14 mouse cellular contexts compared by ENCODE assay signal in the genomic region with DNA sequence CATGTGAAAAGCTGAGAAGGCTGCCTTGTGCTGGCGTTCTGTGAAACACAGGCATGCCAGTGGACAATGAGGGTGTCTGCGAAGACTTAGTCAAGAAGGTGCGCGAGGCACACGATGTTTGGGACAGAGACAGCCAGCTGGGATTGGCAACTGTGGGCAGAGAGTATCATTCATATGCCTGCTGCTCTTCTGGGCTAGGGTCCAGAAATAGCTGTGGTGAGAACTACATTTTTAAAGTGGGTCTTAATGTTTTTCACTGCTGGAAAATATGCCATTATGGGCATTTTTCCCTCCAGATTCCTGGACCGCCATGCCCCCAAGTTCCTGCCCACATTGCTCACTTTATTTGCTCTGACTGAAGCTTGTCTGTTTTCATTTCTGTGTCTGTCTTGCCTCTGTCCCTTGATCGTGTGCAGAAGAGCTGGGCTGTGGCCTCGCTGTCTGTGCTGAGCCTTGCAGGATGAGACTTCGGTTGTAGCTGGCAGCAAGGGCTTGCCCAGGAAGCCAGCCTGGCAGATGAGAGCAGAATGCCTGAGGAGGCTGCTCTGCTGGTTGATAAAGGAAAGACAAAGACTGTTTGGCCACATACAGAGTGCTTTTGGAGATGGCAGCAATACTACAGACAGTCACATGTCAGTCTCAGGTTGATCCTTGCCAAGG. TPM values are rescaled to one million over a fixed set of nuclear protein-coding genes. Genes with fewer than 3 reads are reported as not detected.
DNase-seq lines count a peak whose midpoint lies in the region; ATAC-seq lines count a peak whose summit lies in the region.
"Had no signal": no experiment of that assay in that cellular context is flagged by ENCODE, and none has a peak within 500 bp of the region (broad histone marks: within the 10 kb centered on the region; RNA-seq: fewer than 3 reads in every experiment).

No protein-coding gene starts in this region.

- DNase-seq in forebrain, embryonic 14.5 days (ENCODE audit: low spot score): peak; percentile 46
- DNase-seq in right cerebral cortex, adult 18-20 months: peak; percentile 66
- DNase-seq in right cerebral cortex, postnatal 4 days: no peak
- DNase-seq in left cerebral cortex, postnatal 14 days (ENCODE audit: low spot score in 2 of 2): peak; percentile 48 to 70
- DNase-seq in telencephalon, adult 2 months (ENCODE audit: low read depth, low spot score): peak; percentile 64
- DNase-seq in urinary bladder, postnatal 25 days (ENCODE audit: low spot score): no peak
- DNase-seq in gastrocnemius, postnatal 10 days: no peak
- DNase-seq: heart, postnatal 14 days had no signal

- H3K9ac ChIP-seq in forebrain, embryonic 14.5 days (ENCODE audit: low read length): no peak overlapping the region
- no peak overlapping the region for H3K9ac ChIP-seq in forebrain, embryonic 16.5 days (replicated peaks; ENCODE audit: low read depth, low read length)
- H3K9ac ChIP-seq: neural tube, embryonic 15.5 days had no signal

- H3K27me3 ChIP-seq in forebrain, embryonic 14.5 days (replicated peaks; ENCODE audit: control insufficient read depth, insufficient read depth, low read length): no peaks in the 10 kb centered on the region
- no peaks in the 10 kb centered on the region for H3K27me3 ChIP-seq in forebrain, embryonic 16.5 days (replicated peaks; ENCODE audit: control insufficient read depth, insufficient read depth, low read length)
- H3K27me3 ChIP-seq: neural tube, embryonic 15.5 days had no signal

- H3K36me3 ChIP-seq in forebrain, embryonic 14.5 days (ENCODE audit: control insufficient read depth, insufficient read depth, low read length): no peaks in the 10 kb centered on the region
- H3K36me3 ChIP-seq in forebrain, embryonic 16.5 days (ENCODE audit: control insufficient read depth, insufficient read depth): no peaks in the 10 kb centered on the region
- H3K36me3 ChIP-seq: neural tube, embryonic 15.5 days had no signal

- H3K9me3 ChIP-seq in forebrain, embryonic 14.5 days (replicated peaks; ENCODE audit: control insufficient read depth, low read length): no peaks in the 10 kb centered on the region
- no peaks in the 10 kb centered on the region for H3K9me3 ChIP-seq in forebrain, embryonic 16.5 days (ENCODE audit: control insufficient read depth, low read length)
- H3K9me3 ChIP-seq: neural tube, embryonic 15.5 days had no signal

- ATAC-seq in forebrain, embryonic 14.5 days: no peak
- no peak for ATAC-seq in forebrain, embryonic 16.5 days

- 79% methylated on average over 9 of the region's 9 CpGs for WGBS in forebrain, embryonic 14.5 days
- 56% methylated on average over 9 of the region's 9 CpGs for WGBS in forebrain, embryonic 16.5 days

- H3K27ac ChIP-seq in forebrain, embryonic 14.5 days (ENCODE audit: low read depth, low read length): no peak overlapping the region
- no peak overlapping the region for H3K27ac ChIP-seq in forebrain, embryonic 16.5 days (ENCODE audit: low read length)
- H3K27ac ChIP-seq: kidney, postnatal 0 days; macrophage; neural tube, embryonic 15.5 days had no signal

- intact Hi-C loops in left cerebral cortex, postnatal 14 days (cut with DNase I): loop anchor here (10.0 kb wide), 1 partner anchor 104 kb away; no protein-coding TSS in a partner anchor

- no peak overlapping the region for H3K4me3 ChIP-seq in forebrain, embryonic 14.5 days (ENCODE audit: low read depth, low read length)
- no peak overlapping the region for H3K4me3 ChIP-seq in forebrain, embryonic 16.5 days (replicated peaks; ENCODE audit: low read length)
- H3K4me3 ChIP-seq: neural tube, embryonic 15.5 days had no signal

- H3K4me2 ChIP-seq in forebrain, embryonic 14.5 days (ENCODE audit: low read length): no peak overlapping the region
- no peak overlapping the region for H3K4me2 ChIP-seq in forebrain, embryonic 16.5 days (ENCODE audit: low read length)
- H3K4me2 ChIP-seq: neural tube, embryonic 15.5 days had no signal

- H3K4me1 ChIP-seq in forebrain, embryonic 14.5 days (ENCODE audit: control insufficient read depth, insufficient read depth, low read length): no peaks in the 10 kb centered on the region
- peaks cover 7% of the 10 kb centered on the region; the same call in 1 of the 2 replicates for H3K4me1 ChIP-seq in forebrain, embryonic 16.5 days (replicated peaks; ENCODE audit: control insufficient read depth, insufficient read depth, low read length)
- H3K4me1 ChIP-seq: neural tube, embryonic 15.5 days had no signal

RNA-seq across cellular contexts. Expression of a gene that starts 42.0 kb away (rescaled TPM):
- polyA plus RNA-seq in forebrain, embryonic 14.5 days (2014; fragmentation: Nextera tagmentation; extraction: Ambion mirVana): 0.37 and 0.41 TPM in 2 replicates
- polyA plus RNA-seq in forebrain, embryonic 16.5 days (2015; fragmentation: Nextera tagmentation; extraction: Ambion mirVana): 0.29 and 0.60 TPM in 2 replicates
- 1 to 10 TPM; 4.1 to 4.9 TPM for total RNA-seq in left cerebral cortex, postnatal 14 days (2021)
- total RNA-seq in gastrocnemius, postnatal 10 days (2021): 1 to 10 TPM; 2.7 to 2.8 TPM
- total RNA-seq: granulocyte monocyte progenitor cell, adult 5-6 weeks; MEL had no signal
- polyA plus RNA-seq: macrophage had no signal

Comparison
In these comparisons a context has a peak if more than half of its experiments do, and no peak if none do; other contexts are left out.
1. DNase-seq: peak in forebrain, embryonic 14.5 days (single experiment), right cerebral cortex, adult 18-20 months (single experiment), left cerebral cortex, postnatal 14 days (2 of 2) and telencephalon, adult 2 months (single experiment); none in right cerebral cortex, postnatal 4 days (single experiment), urinary bladder, postnatal 25 days (single experiment) and gastrocnemius, postnatal 10 days (single experiment).